Mouse (Mus musculus) kidney, adult 9 months (tissue): ENCODE data around the gene Zfp189.

Experiments
- DNase-seq: peaks from one replicate; pipeline ENCODE4 v3.0.0; 2022

Gene Zfp189

DNA sequence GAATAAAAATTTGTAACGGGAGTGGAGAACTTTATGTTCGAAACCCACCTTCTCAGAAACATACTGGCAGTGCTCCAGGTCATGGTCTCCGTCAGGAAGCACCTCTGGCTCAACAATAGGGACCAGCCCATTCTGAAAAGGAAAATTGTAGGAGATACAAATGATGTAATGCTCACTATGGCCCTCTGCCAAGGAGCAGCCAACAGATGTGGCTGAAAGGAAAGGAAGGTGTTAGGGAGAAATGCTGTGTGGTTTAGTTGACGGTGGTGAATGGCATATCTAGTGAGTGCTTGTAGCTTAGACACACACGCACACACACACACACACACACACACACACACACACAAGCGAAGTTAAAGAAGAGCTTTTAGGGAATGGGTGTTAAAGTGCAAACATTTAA is 18.7 kb downstream of the Zfp189 start:
- no peak for DNase-seq

DNA sequence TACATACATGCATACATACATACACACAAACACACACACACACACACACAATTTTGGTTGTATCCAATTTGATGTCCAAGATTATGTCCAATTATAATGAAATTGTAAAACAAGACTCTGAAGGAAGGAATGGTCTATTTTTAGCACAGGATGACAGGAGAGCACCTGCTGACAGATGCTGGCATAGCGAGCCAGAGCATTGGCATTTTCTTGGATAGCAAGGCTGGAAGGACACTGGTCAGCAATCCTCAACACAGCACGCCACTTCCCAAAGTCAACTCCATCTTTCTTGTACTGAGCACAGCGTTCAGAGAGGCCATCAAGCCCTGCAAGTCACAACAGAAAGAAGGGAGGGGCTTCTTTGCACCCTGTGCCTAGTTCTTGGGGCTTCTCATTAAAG is 20.0 kb downstream of the Zfp189 start:
- no peak for DNase-seq

DNA sequence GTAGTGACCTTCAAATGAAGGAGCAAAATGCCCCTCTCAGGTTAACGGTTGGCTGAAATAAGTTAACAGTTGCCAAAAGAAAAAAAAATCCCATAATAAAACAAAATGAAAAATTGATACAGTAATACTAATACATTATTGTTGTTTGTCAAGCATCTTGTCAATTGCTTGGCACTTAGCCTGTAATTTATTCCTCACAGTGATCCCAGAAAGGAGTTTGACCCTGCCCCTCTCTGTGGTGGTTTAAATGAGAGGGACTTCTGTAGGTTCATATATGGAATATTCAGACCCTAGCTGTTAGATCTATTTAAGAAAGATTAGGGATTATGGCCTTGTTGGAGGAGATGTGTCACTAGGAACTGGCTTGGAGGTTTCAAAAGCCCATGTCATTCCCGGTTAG is 25.1 kb downstream of the Zfp189 start:
- peak; percentile 56 for DNase-seq

DNA sequence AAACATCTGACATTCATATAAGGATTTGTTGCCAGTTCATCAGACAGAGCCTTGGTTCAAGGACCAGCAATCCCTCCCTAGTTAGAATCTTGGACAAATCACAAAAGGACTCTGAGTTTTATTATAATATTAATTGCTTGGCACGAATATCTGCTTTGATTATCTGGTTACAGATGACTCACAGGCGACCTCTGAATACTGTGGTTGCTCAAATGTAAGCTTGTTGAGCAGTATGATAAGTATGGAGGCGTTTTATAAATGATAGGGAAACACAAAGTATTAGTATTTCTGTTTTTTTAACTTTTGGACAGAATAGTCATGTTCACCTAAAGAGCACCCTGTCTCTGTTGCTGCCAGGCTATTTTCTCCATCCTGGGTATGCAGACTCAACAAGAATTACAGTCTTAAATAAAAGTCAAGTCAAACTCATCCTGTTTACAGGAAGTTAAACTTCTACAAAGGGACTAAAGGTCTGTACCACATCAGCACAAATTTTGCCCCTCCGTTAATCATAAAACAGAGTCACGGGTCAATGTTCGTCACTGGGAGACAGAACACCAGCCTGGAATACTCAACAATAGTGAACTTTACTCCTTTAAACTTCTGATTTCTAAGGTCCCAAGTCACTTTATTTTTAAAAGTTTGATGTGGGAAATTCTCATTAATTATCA is 26.0 kb downstream of the Zfp189 start:
- peak; percentile 94 for DNase-seq

DNA sequence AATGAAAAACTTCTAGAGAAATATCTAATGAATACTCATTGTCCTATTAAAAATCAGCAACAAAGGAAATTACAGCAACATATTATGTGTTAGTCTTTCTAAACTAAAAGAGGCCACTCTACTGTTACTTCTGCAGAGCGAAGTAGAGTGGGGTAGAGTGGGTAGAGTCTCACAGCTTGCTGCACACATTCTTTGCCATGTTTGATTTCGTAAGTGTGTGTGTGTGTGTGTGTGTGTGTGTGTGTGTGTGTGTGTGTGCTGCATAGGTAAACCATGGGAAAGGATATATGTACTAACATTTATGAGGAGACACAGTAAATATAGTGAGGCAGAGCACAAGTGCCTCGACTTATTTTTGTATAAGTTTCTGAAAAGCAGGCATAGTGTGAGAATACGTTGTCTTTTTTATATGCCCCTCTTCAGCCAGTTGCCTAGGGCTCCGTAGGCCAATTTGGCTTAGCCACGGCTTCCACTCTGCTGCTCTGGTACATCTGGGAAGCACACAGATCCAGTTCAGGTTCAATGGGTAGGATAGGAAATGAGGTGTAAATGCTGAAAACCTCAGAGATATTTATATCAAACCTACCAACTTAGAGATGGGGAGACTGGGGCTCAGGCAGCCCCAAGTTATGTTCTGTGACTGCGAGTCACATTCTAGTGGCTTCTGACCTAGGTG is 26.7 kb downstream of the Zfp189 start:
- DNase-seq: peak; percentile 45

DNA sequence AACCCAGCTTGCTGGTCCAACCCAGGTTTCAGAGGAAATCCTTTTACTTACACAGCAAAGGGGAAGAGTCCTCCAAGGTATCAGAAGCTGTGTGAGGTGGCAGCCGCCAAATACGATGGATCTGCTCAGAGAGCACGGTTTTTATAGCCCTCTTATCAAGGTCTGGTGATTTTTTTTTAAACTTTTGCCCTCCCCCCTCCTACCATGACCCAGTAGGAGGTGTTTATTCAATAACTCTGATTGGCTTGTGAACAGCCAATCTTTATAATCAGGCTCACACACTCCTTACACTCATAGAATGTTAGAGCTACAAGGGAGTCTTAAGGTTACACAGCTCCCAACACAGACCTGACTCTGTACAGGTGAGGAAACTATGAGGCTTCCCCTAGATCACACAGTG is 28.4 kb downstream of the Zfp189 start, which contains the start of gene Aldob:
Aldob (minus strand) TSS at position 164 of the 400 bp plus-strand sequence.
- peak; percentile 96 for DNase-seq

DNA sequence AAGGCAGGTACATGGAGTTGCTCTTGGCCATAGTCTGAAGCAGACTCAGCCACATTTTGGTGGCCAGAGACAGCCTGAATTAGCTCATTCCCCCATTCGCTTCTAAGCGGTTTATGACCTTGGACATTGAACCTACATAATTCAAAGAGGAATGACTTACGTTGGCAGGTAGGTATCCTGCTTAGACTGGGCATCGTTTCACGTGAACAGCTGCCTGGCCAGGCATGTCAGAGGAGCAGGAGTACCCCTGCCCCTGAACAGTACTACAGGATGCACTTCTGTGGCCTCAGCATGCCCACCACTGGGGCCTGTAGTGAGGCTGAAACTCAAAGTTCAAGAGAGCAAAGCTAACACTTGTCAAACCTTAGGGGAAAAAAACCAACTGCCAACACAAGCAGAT is 32.4 kb downstream of the Zfp189 start:
- DNase-seq: peak; percentile 82

DNA sequence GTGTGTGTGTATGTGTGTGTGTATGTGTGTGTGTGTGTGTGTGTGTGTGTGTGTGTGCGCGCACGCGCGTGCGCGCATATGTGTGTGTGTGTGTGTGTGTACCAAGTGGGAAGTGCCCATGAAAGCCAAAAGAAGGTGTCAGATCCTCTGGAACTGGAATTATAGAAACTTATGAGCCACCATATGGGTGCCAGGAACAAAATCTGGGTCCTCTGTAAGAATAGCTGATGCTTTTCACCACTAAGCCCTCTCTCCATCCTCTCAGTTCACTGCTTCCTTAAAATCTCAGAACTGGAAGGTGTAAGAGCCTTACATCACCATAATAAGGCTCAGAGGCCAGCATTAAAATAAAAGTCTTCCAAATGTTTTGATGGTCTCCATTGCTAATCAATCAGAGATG is 36.4 kb downstream of the Zfp189 start:
- no peak for DNase-seq

DNA sequence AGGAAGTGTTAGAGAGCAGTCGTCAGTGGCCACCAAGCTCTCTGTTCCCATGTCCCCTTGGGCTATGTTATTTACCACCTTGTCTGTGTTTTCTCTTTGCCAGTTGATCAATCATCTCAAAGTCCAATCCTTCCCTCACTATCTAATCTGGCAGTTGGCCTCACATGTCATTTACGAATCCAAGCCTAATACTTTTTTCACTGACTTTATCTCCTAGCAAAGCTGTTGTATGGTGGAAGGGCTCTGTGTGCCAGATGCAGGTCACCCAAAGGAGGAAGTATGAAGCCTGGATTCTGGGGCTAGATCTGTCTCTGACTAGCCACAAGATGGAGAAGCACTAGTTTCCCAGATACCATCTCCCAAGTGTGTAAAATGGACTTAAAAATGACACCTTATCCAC is 37.2 kb downstream of the Zfp189 start:
- DNase-seq: no peak

DNA sequence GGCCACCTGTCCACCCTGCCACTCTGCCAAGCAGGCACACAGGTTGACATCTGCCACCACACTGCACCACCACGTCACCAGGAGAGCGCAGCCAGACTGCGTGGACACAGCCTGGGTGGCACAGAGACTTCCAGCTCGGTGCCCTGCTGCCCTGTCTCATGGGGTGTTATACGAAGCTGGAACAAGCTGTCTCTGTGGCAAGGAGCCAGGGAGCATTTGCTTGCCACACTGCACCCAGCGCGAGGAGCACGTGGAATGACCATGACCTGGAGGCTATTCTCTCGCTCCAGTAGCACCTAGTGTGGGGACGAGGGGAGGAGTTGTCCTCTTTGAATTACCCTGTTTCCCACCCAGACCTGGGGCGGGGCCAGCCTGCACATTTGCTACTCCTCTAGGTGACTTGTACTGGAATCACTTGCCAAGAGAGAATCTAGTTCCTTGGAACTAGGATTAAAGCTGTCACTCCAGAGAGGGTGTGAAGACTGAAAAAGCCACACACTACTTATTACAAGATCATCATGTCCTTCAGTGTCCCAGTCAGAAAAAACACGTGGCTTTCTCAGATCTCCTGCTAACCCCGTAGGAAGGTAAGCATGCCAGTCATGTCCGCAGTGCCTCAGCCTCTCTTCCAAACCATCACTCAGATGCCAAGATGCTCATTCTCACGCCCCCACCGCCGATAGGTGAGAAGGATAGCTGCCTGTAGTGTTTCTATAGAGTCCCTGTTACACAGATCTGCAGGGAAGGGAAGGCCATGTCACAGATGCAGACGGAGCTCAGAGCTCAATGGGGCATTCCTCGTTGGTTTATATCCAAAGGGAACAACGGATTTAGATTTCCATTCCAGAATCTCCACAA is 39.2 kb downstream of the Zfp189 start:
- peak; percentile 99 for DNase-seq

DNA sequence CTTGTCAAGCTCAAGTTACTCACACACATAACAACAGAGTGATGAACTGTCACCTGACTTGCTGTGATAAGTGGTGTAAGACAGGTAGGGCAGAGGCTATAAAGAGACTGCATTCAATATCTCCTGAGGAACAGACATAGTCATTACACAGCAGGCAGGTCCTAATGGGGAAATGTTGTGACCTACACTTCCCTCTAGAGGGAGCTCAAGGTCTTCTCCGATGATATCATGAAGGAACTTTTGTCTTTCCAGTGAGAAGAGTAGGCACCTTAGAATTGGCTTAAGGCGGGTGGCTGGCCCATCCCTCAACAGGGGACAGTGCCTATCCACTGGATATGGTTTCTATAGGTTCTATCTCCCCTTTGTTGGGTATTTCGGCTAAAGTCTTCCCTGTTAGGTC is 46.6 kb downstream of the Zfp189 start:
- DNase-seq: peak; percentile 90

DNA sequence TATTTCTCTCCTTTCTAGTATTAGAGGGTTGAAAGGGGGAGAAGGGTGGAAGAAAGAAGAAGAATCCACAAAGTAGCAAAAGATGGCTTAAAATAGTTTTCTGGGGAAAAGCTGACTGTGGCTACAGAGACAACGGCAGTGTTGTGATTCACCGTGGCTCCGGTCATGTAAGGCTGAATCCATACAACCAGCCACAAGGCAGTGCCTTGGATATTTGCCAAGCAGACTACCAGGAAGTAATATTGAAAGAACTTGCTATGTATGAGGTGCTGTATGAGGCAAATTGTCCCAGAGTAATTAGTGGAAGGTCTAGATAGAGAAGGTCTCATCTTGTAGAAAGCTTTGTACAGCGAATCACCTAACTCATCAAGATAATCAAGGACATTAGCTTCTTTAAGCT is 51.2 kb downstream of the Zfp189 start:
- DNase-seq: no peak
